Mouse (Mus musculus): ENCODE results near the gene Zfp335.

- TF ChIP-seq POLR2A (IDR thresholded peaks at IDR 0.05; ENCODE audit: borderline replicate concordance, extremely low read depth, low read depth, low read length): no peak
- no peak for TF ChIP-seq CTCF (IDR thresholded peaks at IDR 0.05; ENCODE audit: insufficient read depth, low read length)
Observed at GRCm38 (mm10) chr2:164856309-164857100, 55.1 kb downstream of the Zfp335 start.
